Mouse (Mus musculus) intestine, embryonic 16.5 days (tissue): Measurements from ENCODE around the gene Zbtb7a. TPM values are rescaled to one million over a fixed set of nuclear protein-coding genes. Genes with fewer than 3 reads are reported as not detected.

Source experiments
- ATAC-seq: fragments of 200-750 bp; cut with Nextera tagmentation; 2 replicates; pipeline ENCODE4 v1.8.0; 2017; ENCODE audit warnings: moderate TSS enrichment, moderate library complexity
- H3K27ac ChIP-seq: fragments of 300-500 bp; sonication (generic); 2 replicates; pipeline ENCODE4 v1.5.1; 2014; ENCODE audit warnings: mild to moderate bottlenecking, low read length
- H3K27me3 ChIP-seq: fragments of 300-500 bp; sonication (generic); replicated peaks from 2 replicates; pipeline ENCODE4 v1.6.1; 2014; ENCODE audit warnings: low read length, control low read depth, mixed read lengths; ENCODE audit not compliant: control insufficient read depth, insufficient read depth
- H3K36me3 ChIP-seq: fragments of 300-500 bp; sonication (generic); 2 replicates; pipeline ENCODE4 v1.6.1; 2014; ENCODE audit warnings: low read length, control low read depth; ENCODE audit not compliant: control insufficient read depth, insufficient read depth
- H3K4me1 ChIP-seq: fragments of 300-500 bp; sonication (generic); 2 replicates; pipeline ENCODE4 v1.6.1; 2014; ENCODE audit warnings: low read length, control low read depth, mixed read lengths; ENCODE audit not compliant: control insufficient read depth, insufficient read depth
- H3K4me2 ChIP-seq: fragments of 300-500 bp; sonication (generic); 2 replicates; pipeline ENCODE4 v1.6.1; 2014; ENCODE audit warnings: low read depth, low read length, control low read depth
- H3K4me3 ChIP-seq: fragments of 300-500 bp; sonication (generic); 2 replicates; pipeline ENCODE4 v1.5.1; 2014; ENCODE audit warnings: mild to moderate bottlenecking, low read length
- H3K9ac ChIP-seq: fragments of 300-500 bp; sonication (generic); 2 replicates; pipeline ENCODE4 v1.6.1; 2014; ENCODE audit warnings: low read depth, low read length
- H3K9me3 ChIP-seq: fragments of 300-500 bp; sonication (generic); 2 replicates; pipeline ENCODE4 v1.6.1; 2016; ENCODE audit warnings: low read length, control low read depth; ENCODE audit not compliant: control insufficient read depth
- WGBS: fragments of 180-500 bp; shearing (Covaris S2); extraction: QIAGEN DNeasy Blood & Tissue Kit; methylation state at CpG from one replicate; pipeline ENCODE4 v1.1.7; 2014; 5-methylcytosine and 5-hydroxymethylcytosine counted together
- microRNA-seq: library from miRNA; unstranded; fragments of <30 nt; microRNA quantifications from one replicate; pipeline ENCODE4, GENCODE M21; 2016
- polyA plus RNA-seq: library from polyadenylated mRNA; unstranded; fragments of >200 nt; fragmentation: Nextera tagmentation; extraction: Ambion mirVana; gene quantifications from 2 replicates; pipeline ENCODE4 v1.2.1, GENCODE M21; 2015

The Zbtb7a gene
- polyA plus RNA-seq, 1 experiment from 2014 or later = 47.4 TPM

DNA sequence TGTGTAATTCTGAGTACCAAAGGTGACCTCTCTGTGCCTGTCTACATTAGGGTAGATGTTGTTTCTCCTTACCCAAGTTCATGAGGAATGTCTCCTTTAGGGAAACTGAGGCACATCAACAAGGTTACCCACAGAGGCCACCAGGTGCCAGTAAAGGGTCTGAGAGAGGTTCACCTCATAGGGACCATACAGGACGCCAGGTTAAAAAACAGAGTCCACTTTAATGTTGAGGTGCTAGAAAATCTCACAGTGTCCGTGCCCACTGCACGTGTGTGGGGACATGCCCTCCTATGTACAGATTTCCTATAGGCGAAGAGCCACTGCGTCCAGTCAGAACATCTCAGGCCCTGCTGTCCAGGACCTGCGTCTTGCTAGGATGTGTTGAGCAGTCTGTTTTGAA is 64.0 kb downstream of the Zbtb7a start:
- Histone ChIP-seq H3K9ac (no peak overlapping the region), H3K27ac (no peak overlapping the region), H3K4me2 (no peak overlapping the region), H3K4me1 (peaks cover 14% of the 10 kb centered on the region), H3K36me3 (no peaks in the 10 kb centered on the region), H3K9me3 (no peaks in the 10 kb centered on the region), H3K27me3 (peaks cover 9% of the 10 kb centered on the region; the same call in 1 of the 2 replicates), H3K4me3 (no peak overlapping the region)
- WGBS = 84% methylated on average over 6 of the region's 6 CpGs
- ATAC-seq = no peak

GRCm38 (mm10) chr10:81200141-81200540 is 65.1 kb downstream of the Zbtb7a start:
- H3K9ac ChIP-seq = no peak overlapping the region
- no peak for ATAC-seq
- 80% methylated on average over 13 of the region's 13 CpGs for WGBS
- no peak overlapping the region for H3K27ac ChIP-seq
- H3K27me3 ChIP-seq = peaks cover 2% of the 10 kb centered on the region; the same call in 1 of the 2 replicates
- peaks cover 7% of the 10 kb centered on the region for H3K4me1 ChIP-seq
- H3K4me2 ChIP-seq = no peak overlapping the region
- H3K36me3 ChIP-seq = no peaks in the 10 kb centered on the region
- no peaks in the 10 kb centered on the region for H3K9me3 ChIP-seq
- H3K4me3 ChIP-seq = no peak overlapping the region

GRCm38 (mm10) chr10:81200605-81201287 is 65.7 kb downstream of the Zbtb7a start:
- no peaks in the 10 kb centered on the region for H3K27me3 ChIP-seq

DNA sequence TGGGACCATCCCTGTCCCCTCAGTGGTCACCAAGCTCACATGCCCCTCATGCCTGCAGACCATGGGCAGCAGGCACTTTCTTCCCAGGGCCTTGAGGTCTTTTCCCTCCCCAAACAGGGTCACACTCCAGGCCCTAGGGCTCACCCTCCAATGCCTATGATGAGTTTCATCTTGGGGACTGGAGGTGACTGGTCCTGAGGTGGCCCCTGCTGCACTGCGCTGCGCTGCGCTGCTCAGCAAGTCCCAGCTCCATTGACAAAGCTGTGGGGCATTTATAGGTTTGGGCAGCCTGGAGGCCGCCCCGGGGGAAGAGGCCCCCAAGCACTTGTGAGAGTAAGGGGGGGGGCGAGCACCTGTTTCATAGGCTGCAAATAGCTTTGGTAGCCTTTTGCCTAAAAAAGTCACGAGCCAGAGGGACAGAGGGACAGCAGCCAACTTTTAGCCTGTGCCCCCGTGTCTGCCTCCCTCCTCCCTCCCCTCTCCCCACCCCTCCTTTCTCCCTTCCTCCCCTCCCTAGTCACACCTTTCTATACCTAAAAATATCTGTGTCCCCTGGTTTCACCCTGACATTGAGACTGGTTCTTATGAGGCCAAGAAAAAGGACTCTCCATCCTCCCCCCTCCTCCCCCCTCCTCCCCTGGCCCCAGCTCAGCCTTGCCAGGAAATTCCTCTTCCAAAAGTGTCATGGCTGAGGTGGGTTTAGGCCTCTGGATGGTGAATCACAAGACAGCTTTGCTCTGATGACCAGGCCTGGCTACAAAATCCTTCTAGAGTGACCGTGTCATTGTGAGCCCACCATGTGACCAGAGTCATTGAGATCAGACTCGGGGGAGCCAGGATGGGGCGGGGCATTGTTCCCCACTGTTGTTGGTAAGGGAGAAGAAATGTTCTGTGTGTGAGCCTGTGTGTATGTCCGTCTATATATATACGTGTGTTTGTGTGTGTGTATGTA is 67.1 kb downstream of the Zbtb7a start, which contains the start of gene Nmrk2:
Nmrk2 (minus strand) TSS at position 245 of the 952 bp plus-strand sequence.
- no peak within 1 kb of the TSS for H3K4me2 ChIP-seq
- no peak for ATAC-seq
- H3K36me3 ChIP-seq = no peaks in the 10 kb centered on the region
- no peak within 1 kb of the TSS for H3K9ac ChIP-seq
- 58% methylated on average over 13 of the region's 13 CpGs for WGBS
- H3K27ac ChIP-seq = no peak within 1 kb of the TSS
- no peaks in the 10 kb centered on the region for H3K9me3 ChIP-seq
- H3K4me3 ChIP-seq = no peak within 1 kb of the TSS
- peaks cover 5% of the 10 kb centered on the region for H3K4me1 ChIP-seq
- no peaks in the 10 kb centered on the region for H3K27me3 ChIP-seq

More at GRCm38 (mm10) chr10:81200605-81201287, 65.7 kb downstream of the Zbtb7a start:
- 76% methylated on average over 20 of the region's 20 CpGs for WGBS
- Histone ChIP-seq H3K4me2 (no peak overlapping the region), H3K4me3 (no peak overlapping the region), H3K9ac (no peak overlapping the region), H3K4me1 (peaks cover 5% of the 10 kb centered on the region), H3K9me3 (no peaks in the 10 kb centered on the region), H3K27ac (no peak overlapping the region), H3K36me3 (no peaks in the 10 kb centered on the region)
- ATAC-seq = no peak

Small RNAs within 50 kb of the gene (microRNA-seq; reads per million reads assigned to microRNA genes)
- gene Mir5615-1 = not detected
- not detected for gene Mir5615-2

Other genes starting within 250 kb of the Zbtb7a start
- gene Timm13, start 234.3 kb upstream of the Zbtb7a start, polyA plus RNA-seq = 390 and 410 TPM in 2 replicates
- gene Lmnb2, start 217.0 kb upstream of the Zbtb7a start, polyA plus RNA-seq = 38.6 and 41.0 TPM in 2 replicates
- 26.5 and 29.1 TPM in 2 replicates for gene Gadd45b, start 205.1 kb upstream of the Zbtb7a start, polyA plus RNA-seq
- 3.6 and 4.0 TPM in 2 replicates for gene Gng7, start 120.3 kb upstream of the Zbtb7a start, polyA plus RNA-seq
- 0.61 and 0.92 TPM in 2 replicates for gene Diras1, start 109.6 kb upstream of the Zbtb7a start, polyA plus RNA-seq
- gene Slc39a3, start 97.8 kb upstream of the Zbtb7a start, polyA plus RNA-seq = 18.1 and 18.9 TPM in 2 replicates
- 204 TPM in 2 replicates for gene Sgta, start 75.0 kb upstream of the Zbtb7a start, polyA plus RNA-seq
- gene Thop1, start 65.2 kb upstream of the Zbtb7a start, polyA plus RNA-seq = 48.7 and 53.8 TPM in 2 replicates
- 123 and 180 TPM in 2 replicates for gene Creb3l3, start 36.3 kb upstream of the Zbtb7a start, polyA plus RNA-seq
- 214 and 225 TPM in 2 replicates for gene Map2k2, start 29.3 kb upstream of the Zbtb7a start, polyA plus RNA-seq
- gene Pias4, start 32.7 kb downstream of the Zbtb7a start, polyA plus RNA-seq = 52.5 and 54.4 TPM in 2 replicates
- 526 and 531 TPM in 2 replicates for gene Eef2, start 41.4 kb downstream of the Zbtb7a start, polyA plus RNA-seq
- gene Dapk3, start 47.8 kb downstream of the Zbtb7a start, polyA plus RNA-seq = 15.4 and 47.6 TPM in 2 replicates
- gene 4930442H23Rik, start 48.6 kb downstream of the Zbtb7a start, polyA plus RNA-seq = not detected in 2 replicates
- gene Nmrk2, start 66.8 kb downstream of the Zbtb7a start, polyA plus RNA-seq = 0.17 TPM in 1 of 2 replicates, not detected in the other
- 1.4 and 1.5 TPM in 2 replicates for gene Atcay, start 95.6 kb downstream of the Zbtb7a start, polyA plus RNA-seq
- 7.1 and 8.0 TPM in 2 replicates for gene Zfr2, start 97.9 kb downstream of the Zbtb7a start, polyA plus RNA-seq
- 2.0 and 2.3 TPM in 2 replicates for gene Matk, start 117.7 kb downstream of the Zbtb7a start, polyA plus RNA-seq
- 240 and 249 TPM in 2 replicates for gene Mrpl54, start 131.7 kb downstream of the Zbtb7a start, polyA plus RNA-seq
- gene Apba3, start 131.7 kb downstream of the Zbtb7a start, polyA plus RNA-seq = 72.2 and 83.1 TPM in 2 replicates
- 53.2 and 56.6 TPM in 2 replicates for gene Tjp3, start 156.4 kb downstream of the Zbtb7a start, polyA plus RNA-seq
- 35.4 and 40.5 TPM in 2 replicates for gene Pip5k1c, start 157.7 kb downstream of the Zbtb7a start, polyA plus RNA-seq
- gene Cactin, start 185.9 kb downstream of the Zbtb7a start, polyA plus RNA-seq = 28.7 and 29.0 TPM in 2 replicates
- gene Tbxa2r, start 193.5 kb downstream of the Zbtb7a start, polyA plus RNA-seq = 21.2 and 21.3 TPM in 2 replicates
- 0.06 and 0.12 TPM in 2 replicates for gene Gipc3, start 208.0 kb downstream of the Zbtb7a start, polyA plus RNA-seq
- gene Hmg20b, start 215.3 kb downstream of the Zbtb7a start, polyA plus RNA-seq = 69.0 and 71.4 TPM in 2 replicates
- 21.6 and 32.4 TPM in 2 replicates for gene Mfsd12, start 222.3 kb downstream of the Zbtb7a start, polyA plus RNA-seq
- gene 4930404N11Rik, start 230.6 kb downstream of the Zbtb7a start, polyA plus RNA-seq = 1.4 and 2.7 TPM in 2 replicates
- 73.2 and 78.7 TPM in 2 replicates for gene Fzr1, start 243.3 kb downstream of the Zbtb7a start, polyA plus RNA-seq
- gene Dohh, start 249.2 kb downstream of the Zbtb7a start, polyA plus RNA-seq = 102 and 109 TPM in 2 replicates
- gene Gm48551, start 249.2 kb downstream of the Zbtb7a start, polyA plus RNA-seq = 2.9 and 3.7 TPM in 2 replicates